Mouse (Mus musculus) naive thymus-derived CD4-positive, alpha-beta T cell, adult 2 months (primary cell): ENCODE results near the gene Crebbp.
A peak's percentile ranks its signal among the peaks of the same experiment; 100 is the strongest.
"Not testable (repeated sequence)": the region's sequence is repeated elsewhere in the genome, so short reads cannot be mapped to it uniquely, and the experiment has no call there.

ENCODE experiments used
- DNase-seq: peaks from one replicate; pipeline ENCODE4 v3.0.0-alpha.2; 2011; ENCODE audit warnings: low read depth

Crebbp gene

GRCm38 (mm10) chr16:4213799-4214551, at the start of gene Crebbp:
Gene Crebbp (minus strand): TSS chr16:4213997.
- peak; percentile 96 for DNase-seq

- no peak for DNase-seq
These were observed 49.7 kb upstream of the Crebbp start for GRCm38 (mm10) chr16:4263486-4263885.

GRCm38 (mm10) chr16:4257546-4257945, 43.7 kb upstream of the Crebbp start:
- no peak for DNase-seq

- DNase-seq, result no peak
These were observed 35.0 kb upstream of the Crebbp start for GRCm38 (mm10) chr16:4248791-4249190.

- DNase-seq, result not testable (repeated sequence)
These were observed 31.4 kb upstream of the Crebbp start for GRCm38 (mm10) chr16:4245241-4245640.

GRCm38 (mm10) chr16:4236131-4236530, 22.3 kb upstream of the Crebbp start:
- no peak for DNase-seq

- no peak for DNase-seq
These were observed 21.8 kb upstream of the Crebbp start for GRCm38 (mm10) chr16:4235587-4235986.

GRCm38 (mm10) chr16:4225841-4226240, 12.0 kb upstream of the Crebbp start:
- no peak for DNase-seq

- DNase-seq, result no peak
These were observed 939 bp upstream of the Crebbp start for GRCm38 (mm10) chr16:4214631-4215240.

- DNase-seq, result peak; percentile 75
These were observed 616 bp downstream of the Crebbp start for GRCm38 (mm10) chr16:4212963-4213798.

- peak; percentile 63 for DNase-seq
These were observed 1.4 kb downstream of the Crebbp start for GRCm38 (mm10) chr16:4212167-4212962.

GRCm38 (mm10) chr16:4210290-4210689, 3.5 kb downstream of the Crebbp start:
- DNase-seq, result peak; percentile 30

GRCm38 (mm10) chr16:4203592-4203991, 10.2 kb downstream of the Crebbp start:
- no peak for DNase-seq

GRCm38 (mm10) chr16:4199995-4200394, 13.8 kb downstream of the Crebbp start:
- no peak for DNase-seq

- no peak for DNase-seq
These were observed 14.2 kb downstream of the Crebbp start for GRCm38 (mm10) chr16:4199566-4199965.

- DNase-seq, result no peak
These were observed 15.8 kb downstream of the Crebbp start for GRCm38 (mm10) chr16:4198004-4198403.

GRCm38 (mm10) chr16:4190166-4190565, 23.6 kb downstream of the Crebbp start:
- DNase-seq, result no peak

GRCm38 (mm10) chr16:4175134-4175533, 38.7 kb downstream of the Crebbp start:
- no peak for DNase-seq

- no peak for DNase-seq
These were observed 44.3 kb downstream of the Crebbp start for GRCm38 (mm10) chr16:4169530-4169929.

- no peak for DNase-seq
These were observed 45.3 kb downstream of the Crebbp start for GRCm38 (mm10) chr16:4168476-4168875.

GRCm38 (mm10) chr16:4160898-4161247, 52.9 kb downstream of the Crebbp start:
- no peak for DNase-seq
